Mouse (Mus musculus): ENCODE results near the gene Col9a2. TPM values are rescaled to one million over a fixed set of nuclear protein-coding genes. Genes with fewer than 3 reads are reported as not detected.

Col9a2 gene
- total RNA-seq (2023) = not detected in 2 replicates

GRCm38 (mm10) chr4:121039331-121040115 lies at the start of gene Col9a2:
Gene Col9a2 (plus strand): TSS chr4:121039385.

DNA sequence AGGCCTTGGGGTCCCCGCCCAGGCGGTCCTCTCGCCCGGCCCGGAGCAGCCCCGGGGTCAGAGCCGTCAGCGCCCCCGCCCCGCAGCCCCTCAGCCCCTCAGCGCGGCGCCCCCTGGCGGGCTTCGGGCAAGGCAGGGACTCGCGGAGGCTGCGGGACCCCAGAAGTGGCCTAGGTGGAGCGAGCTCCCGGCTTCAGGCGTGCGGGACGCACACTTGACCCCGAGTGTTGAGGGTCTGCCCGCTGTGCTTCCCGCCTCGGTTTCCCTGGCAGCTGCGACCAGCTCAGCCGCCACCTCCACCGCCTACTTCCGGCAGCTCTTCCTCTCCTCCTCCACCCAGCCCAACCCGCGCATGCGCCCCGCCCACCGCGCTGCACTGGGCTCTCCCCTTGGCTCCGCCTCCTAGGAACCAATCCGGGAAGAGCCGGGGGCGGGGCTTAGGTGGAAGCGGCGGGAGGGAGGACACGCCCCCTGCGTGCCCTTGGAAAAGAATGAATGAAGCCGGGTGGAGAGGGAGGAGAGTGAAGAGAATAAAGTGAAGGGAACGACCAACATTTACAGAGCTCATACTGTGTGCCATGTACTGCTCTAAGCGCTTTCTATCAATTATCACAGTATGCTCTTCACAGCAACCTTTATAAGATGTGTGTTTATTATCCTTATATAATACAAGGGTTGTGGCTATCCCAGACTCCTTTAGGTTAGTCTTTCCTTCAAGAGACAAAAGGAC lies 22.1 kb upstream of the Col9a2 start, which contains the start of gene Smap2:
TSS of gene Smap2 (minus strand) at position 320 of the 730 bp plus-strand sequence.

GRCm38 (mm10) chr4:121097650-121098378 lies 58.6 kb downstream of the Col9a2 start, which contains the start of gene Zmpste24:
Gene Zmpste24 (minus strand): TSS chr4:121098241.

Other genes with a start within 250 kb of the Col9a2 start
- 39.5 and 44.5 TPM in 2 replicates for gene Nfyc, start 207.8 kb upstream of the Col9a2 start, total RNA-seq (2023)
- 0.13 TPM in 1 of 2 replicates, not detected in the other for gene Rims3, start 184.6 kb upstream of the Col9a2 start, total RNA-seq (2023)
- gene Exo5, start 114.4 kb upstream of the Col9a2 start, total RNA-seq (2023) = 3.9 and 5.6 TPM in 2 replicates
- gene Zfp69, start 87.7 kb upstream of the Col9a2 start, total RNA-seq (2023) = 2.0 and 5.1 TPM in 2 replicates
- 206 and 219 TPM in 2 replicates for gene Smap2, start 22.1 kb upstream of the Col9a2 start, total RNA-seq (2023)
- gene Zmpste24, start 58.9 kb downstream of the Col9a2 start, total RNA-seq (2023) = 115 and 127 TPM in 2 replicates
- gene Tmco2, start 69.8 kb downstream of the Col9a2 start, total RNA-seq (2023) = not detected in 2 replicates
- gene Rlf, start 175.7 kb downstream of the Col9a2 start, total RNA-seq (2023) = 100 and 142 TPM in 2 replicates